Mouse (Mus musculus): ENCODE data around the gene Lancl1. TPM values are rescaled to one million over a fixed set of nuclear protein-coding genes. Genes with fewer than 3 reads are reported as not detected.

Gene Lancl1
- polyA plus RNA-seq, 1 experiment from 2014 or later: 49.4 TPM

GRCm38 (mm10) chr1:67026142-67026541 is 12.5 kb downstream of the Lancl1 start:
- Histone ChIP-seq H3K4me2 (replicated peaks; ENCODE audit: low read depth) (no peak overlapping the region), H3K36me3 (ENCODE audit: control insufficient read depth, insufficient read depth, low read length) (0 out of 2 replicates have a peak, but pooled peaks cover 3% of the 10 kb centered on the region), H3K9me3 (ENCODE audit: control insufficient read depth, low read length) (no peaks in the 10 kb centered on the region), H3K9ac (ENCODE audit: low read length) (no peak overlapping the region), H3K27me3 (ENCODE audit: control insufficient read depth, insufficient read depth, low read length) (no peaks in the 10 kb centered on the region), H3K4me3 (ENCODE audit: low read depth, low read length) (no peak overlapping the region), H3K27ac (replicated peaks) (no peak overlapping the region), H3K4me1 (replicated peaks; ENCODE audit: control insufficient read depth, insufficient read depth) (no peaks in the 10 kb centered on the region)
- WGBS: 54% methylated on average over 2 of the region's 2 CpGs
- no peak for ATAC-seq (ENCODE audit: low FRiP score, low TSS enrichment)
- TF ChIP-seq EP300 (optimal IDR thresholded peaks at IDR 0.05) (no peak), CTCF (IDR thresholded peaks at IDR 0.05; ENCODE audit: low read depth) (no peak)
- no peak for DNase-seq (ENCODE audit: low spot score)

- Histone ChIP-seq H3K36me3 (ENCODE audit: control insufficient read depth, insufficient read depth, low read length) (peaks cover 3% of the 10 kb centered on the region; the same call in 1 of the 2 replicates), H3K9ac (ENCODE audit: low read length) (no peak overlapping the region), H3K4me1 (replicated peaks; ENCODE audit: control insufficient read depth, insufficient read depth) (no peaks in the 10 kb centered on the region), H3K4me3 (ENCODE audit: low read depth, low read length) (no peak overlapping the region), H3K27me3 (ENCODE audit: control insufficient read depth, insufficient read depth, low read length) (no peaks in the 10 kb centered on the region), H3K4me2 (replicated peaks; ENCODE audit: low read depth) (no peak overlapping the region), H3K9me3 (ENCODE audit: control insufficient read depth, low read length) (no peaks in the 10 kb centered on the region), H3K27ac (replicated peaks) (no peak overlapping the region)
- DNase-seq (ENCODE audit: low spot score) (no peak), ATAC-seq (ENCODE audit: low FRiP score, low TSS enrichment) (no peak)
- 83% methylated on average over 2 of the region's 2 CpGs for WGBS
- no peak for TF ChIP-seq EP300 (optimal IDR thresholded peaks at IDR 0.05)
Observed at GRCm38 (mm10) chr1:67022767-67023166, 15.9 kb downstream of the Lancl1 start.

GRCm38 (mm10) chr1:67022051-67022450 is 16.6 kb downstream of the Lancl1 start:
- no peaks in the 10 kb centered on the region; the same call in 1 of the 2 replicates for H3K36me3 ChIP-seq (ENCODE audit: control insufficient read depth, insufficient read depth, low read length)
- H3K4me3 ChIP-seq (ENCODE audit: low read depth, low read length): no peak overlapping the region
- ATAC-seq (ENCODE audit: low FRiP score, low TSS enrichment) (no peak), DNase-seq (ENCODE audit: low spot score) (no peak)
- H3K9ac ChIP-seq (ENCODE audit: low read length): no peak overlapping the region
- TF ChIP-seq EP300 (optimal IDR thresholded peaks at IDR 0.05) (no peak), CTCF (IDR thresholded peaks at IDR 0.05; ENCODE audit: low read depth) (no peak)
- H3K4me2 ChIP-seq (replicated peaks; ENCODE audit: low read depth): no peak overlapping the region
- H3K27ac ChIP-seq (replicated peaks): no peak overlapping the region
- no peaks in the 10 kb centered on the region for H3K9me3 ChIP-seq (ENCODE audit: control insufficient read depth, low read length)
- H3K27me3 ChIP-seq (ENCODE audit: control insufficient read depth, insufficient read depth, low read length): no peaks in the 10 kb centered on the region
- no peaks in the 10 kb centered on the region for H3K4me1 ChIP-seq (replicated peaks; ENCODE audit: control insufficient read depth, insufficient read depth)
- 89% methylated on average over 10 of the region's 10 CpGs for WGBS

- no peak overlapping the region for H3K4me3 ChIP-seq (ENCODE audit: low read depth, low read length)
- no peaks in the 10 kb centered on the region for H3K27me3 ChIP-seq (ENCODE audit: control insufficient read depth, insufficient read depth, low read length)
- 75% methylated on average over 13 of the region's 13 CpGs for WGBS
- no peak overlapping the region for H3K9ac ChIP-seq (ENCODE audit: low read length)
- TF ChIP-seq CTCF (IDR thresholded peaks at IDR 0.05; ENCODE audit: low read depth) (peak; percentile 3; the same call in 1 of the 2 replicates), EP300 (optimal IDR thresholded peaks at IDR 0.05) (no peak)
- H3K36me3 ChIP-seq (ENCODE audit: control insufficient read depth, insufficient read depth, low read length): no peaks in the 10 kb centered on the region; the same call in 1 of the 2 replicates
- H3K27ac ChIP-seq (replicated peaks): no peak overlapping the region
- H3K9me3 ChIP-seq (ENCODE audit: control insufficient read depth, low read length): no peaks in the 10 kb centered on the region
- ATAC-seq (ENCODE audit: low FRiP score, low TSS enrichment): no peak
- no peak for DNase-seq (ENCODE audit: low spot score)
- no peak overlapping the region for H3K4me2 ChIP-seq (replicated peaks; ENCODE audit: low read depth)
- H3K4me1 ChIP-seq (replicated peaks; ENCODE audit: control insufficient read depth, insufficient read depth): no peaks in the 10 kb centered on the region
Observed at GRCm38 (mm10) chr1:67020637-67021161, 18.0 kb downstream of the Lancl1 start.

- no peak for DNase-seq (ENCODE audit: low spot score)
- Histone ChIP-seq H3K4me1 (replicated peaks; ENCODE audit: control insufficient read depth, insufficient read depth) (no peaks in the 10 kb centered on the region), H3K9me3 (ENCODE audit: control insufficient read depth, low read length) (no peaks in the 10 kb centered on the region), H3K36me3 (ENCODE audit: control insufficient read depth, insufficient read depth, low read length) (peaks cover 3% of the 10 kb centered on the region; the same call in 1 of the 2 replicates), H3K4me3 (ENCODE audit: low read depth, low read length) (no peak overlapping the region), H3K27ac (replicated peaks) (no peak overlapping the region), H3K9ac (ENCODE audit: low read length) (no peak overlapping the region), H3K27me3 (ENCODE audit: control insufficient read depth, insufficient read depth, low read length) (no peaks in the 10 kb centered on the region), H3K4me2 (replicated peaks; ENCODE audit: low read depth) (no peak overlapping the region)
- TF ChIP-seq CTCF (IDR thresholded peaks at IDR 0.05; ENCODE audit: low read depth) (no peak), EP300 (optimal IDR thresholded peaks at IDR 0.05) (no peak)
- 73% methylated on average over 13 of the region's 13 CpGs for WGBS
- peak; percentile 47; the same call in 1 of the 2 replicates for ATAC-seq (ENCODE audit: low FRiP score, low TSS enrichment)
Observed at GRCm38 (mm10) chr1:67017101-67017870, 21.4 kb downstream of the Lancl1 start.

- DNase-seq (ENCODE audit: low spot score) (no peak), ATAC-seq (ENCODE audit: low FRiP score, low TSS enrichment) (no peak)
- Histone ChIP-seq H3K4me1 (replicated peaks; ENCODE audit: control insufficient read depth, insufficient read depth) (no peaks in the 10 kb centered on the region), H3K4me2 (replicated peaks; ENCODE audit: low read depth) (no peak overlapping the region), H3K9me3 (ENCODE audit: control insufficient read depth, low read length) (no peaks in the 10 kb centered on the region), H3K36me3 (ENCODE audit: control insufficient read depth, insufficient read depth, low read length) (peaks cover 3% of the 10 kb centered on the region; the same call in 1 of the 2 replicates), H3K27me3 (ENCODE audit: control insufficient read depth, insufficient read depth, low read length) (no peaks in the 10 kb centered on the region), H3K9ac (ENCODE audit: low read length) (no peak overlapping the region), H3K27ac (replicated peaks) (no peak overlapping the region), H3K4me3 (ENCODE audit: low read depth, low read length) (no peak overlapping the region)
- 33% methylated on average over 2 of the region's 2 CpGs for WGBS
- TF ChIP-seq CTCF (IDR thresholded peaks at IDR 0.05; ENCODE audit: low read depth) (peak; percentile 70), EP300 (optimal IDR thresholded peaks at IDR 0.05) (no peak)
Observed at GRCm38 (mm10) chr1:67014205-67014604, 24.5 kb downstream of the Lancl1 start.
